Mouse (Mus musculus): ENCODE results near the gene Vmn1r30.

DNA sequence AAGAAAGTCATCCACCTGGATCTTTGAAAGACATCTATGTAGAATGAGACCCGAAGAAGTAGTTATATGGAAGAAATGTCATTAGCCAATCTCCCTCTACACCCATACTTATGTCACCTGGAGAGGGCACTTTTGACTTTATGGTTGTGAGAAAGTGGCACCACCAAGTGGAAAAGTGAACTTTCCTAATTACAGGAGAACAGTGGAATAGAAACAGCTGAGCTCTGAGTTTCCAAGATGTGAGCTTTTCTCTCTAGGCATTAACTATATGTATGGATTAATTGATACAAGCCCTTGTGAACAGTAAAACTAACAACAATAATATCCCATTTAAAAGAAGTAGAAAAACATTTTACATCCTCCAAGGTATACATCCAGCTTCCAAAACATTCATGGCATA lies 32.0 kb upstream of the Vmn1r30 start, which contains the start of gene Vmn1r31:
- no peak for TF ChIP-seq GATA1 (IDR thresholded peaks at IDR 0.05; ENCODE audit: borderline replicate concordance, low read length)
- TF ChIP-seq FLI1 (IDR thresholded peaks at IDR 0.05; ENCODE audit: low read length), result no peak

Data from megakaryocyte, embryonic 14.5 days (primary cell).